Mouse (Mus musculus) myocyte (in vitro differentiated cells): ENCODE data around the gene Maats1.

ENCODE experiments used
- CEBPB ChIP-seq: IDR thresholded peaks from 2 replicates; pipeline ENCODE4 v1.6.1; 2011; ENCODE audit warnings: mild to moderate bottlenecking, moderate library complexity; ENCODE audit not compliant: poor library complexity, insufficient read depth, severe bottlenecking
- POLR2A ChIP-seq: IDR thresholded peaks from one replicate; pipeline ENCODE4 v1.6.1; 2011; ENCODE audit warnings: low read depth, mild to moderate bottlenecking, control low read depth, moderate library complexity; ENCODE audit not compliant: insufficient read length
- POLR2AphosphoS2 ChIP-seq: IDR thresholded peaks from one replicate; pipeline ENCODE4 v1.6.1; 2011; ENCODE audit warnings: low read depth, control low read depth; ENCODE audit not compliant: insufficient read length

- TF ChIP-seq POLR2A (no peak), CEBPB (no peak), POLR2AphosphoS2 (no peak)
Measured at GRCm38 (mm10) chr16:38363256-38363595, 21.3 kb upstream of the Maats1 start.
